Mouse (Mus musculus): ENCODE results near the gene Atp5g2.

Gene Atp5g2

GRCm38 (mm10) chr15:102672215-102673071 is at the start of gene Atp5g2:
Atp5g2 (minus strand) TSS chr15:102672352.
- in situ Hi-C loops (cut with MseI, MboI), result no loop called here

DNA sequence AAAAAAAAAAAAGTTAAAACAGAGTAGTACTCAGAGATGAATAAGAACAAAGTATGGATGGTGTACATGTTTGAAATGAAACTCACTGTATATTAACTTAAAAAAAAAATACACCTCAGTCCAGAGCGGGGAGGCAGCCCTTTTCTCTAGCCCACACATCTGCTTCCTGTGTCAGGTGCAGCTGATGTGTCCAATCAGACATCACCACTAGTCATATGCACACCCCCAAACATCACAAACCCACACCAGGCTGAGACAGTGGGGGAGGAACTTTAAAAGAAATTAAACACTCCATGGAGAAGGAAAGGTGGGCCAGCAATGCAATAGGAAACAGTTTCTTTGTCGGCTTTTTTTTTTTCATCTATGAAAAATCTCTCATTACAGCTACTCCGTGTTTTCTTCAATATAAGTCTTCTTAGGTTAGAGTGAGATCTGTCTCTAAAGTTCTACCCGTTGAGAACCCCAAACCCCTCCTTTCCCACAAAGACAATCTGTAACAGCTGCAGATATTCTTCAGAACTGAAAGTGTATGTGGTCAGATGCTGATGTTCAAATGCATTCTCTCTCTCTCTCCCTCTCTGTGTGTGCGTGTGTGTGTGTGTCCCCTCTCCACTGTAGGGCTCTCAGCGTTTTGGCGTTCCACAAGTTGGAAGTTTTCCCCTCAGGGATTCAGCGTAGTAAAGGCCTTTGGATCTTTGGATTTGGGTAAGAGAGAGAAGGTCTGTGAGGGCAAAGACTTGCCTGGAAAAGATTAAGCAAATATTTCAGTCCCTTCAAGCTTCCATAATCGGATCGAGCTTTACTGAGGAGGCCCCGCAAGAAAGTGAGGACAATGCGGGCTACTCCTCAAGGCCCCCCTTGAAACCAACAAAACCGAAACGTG is 49.1 kb upstream of the Atp5g2 start:
- in situ Hi-C loops (cut with MseI, MboI), result no loop called here

- in situ Hi-C loops (cut with MseI, MboI), result no loop called here
Observed at GRCm38 (mm10) chr15:102716132-102716531, 44.0 kb upstream of the Atp5g2 start.

- in situ Hi-C loops (cut with MseI, MboI), result no loop called here
Observed at GRCm38 (mm10) chr15:102707736-102708269, 35.7 kb upstream of the Atp5g2 start.

DNA sequence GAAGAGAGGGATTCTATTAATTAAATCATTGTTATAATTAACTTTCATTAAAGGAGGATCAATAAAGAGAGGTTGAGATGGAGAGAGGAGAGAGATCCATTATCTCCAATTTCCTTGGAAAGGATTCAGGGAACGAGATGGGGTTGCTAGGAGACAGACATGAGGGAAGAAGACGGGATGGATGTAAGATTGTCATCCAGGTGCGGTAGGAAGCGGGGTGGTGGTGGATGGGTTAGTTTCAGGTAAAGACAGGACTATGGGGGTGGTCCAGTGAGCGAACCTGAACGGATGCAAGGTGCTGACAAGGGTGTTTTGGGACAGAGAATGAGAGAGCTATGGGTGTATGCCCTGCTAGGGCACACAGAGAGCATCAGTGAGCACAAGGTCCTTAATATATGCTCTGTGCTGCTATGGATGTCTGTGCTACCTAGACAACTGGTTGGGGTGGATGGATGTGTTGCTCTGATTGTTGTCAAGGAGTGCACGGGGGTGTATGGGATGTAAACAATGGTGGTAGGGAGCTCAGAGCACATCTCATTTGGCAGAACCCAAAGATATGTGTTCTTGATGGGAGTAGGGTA is 33.9 kb upstream of the Atp5g2 start:
- in situ Hi-C loops (cut with MseI, MboI), result no loop called here

DNA sequence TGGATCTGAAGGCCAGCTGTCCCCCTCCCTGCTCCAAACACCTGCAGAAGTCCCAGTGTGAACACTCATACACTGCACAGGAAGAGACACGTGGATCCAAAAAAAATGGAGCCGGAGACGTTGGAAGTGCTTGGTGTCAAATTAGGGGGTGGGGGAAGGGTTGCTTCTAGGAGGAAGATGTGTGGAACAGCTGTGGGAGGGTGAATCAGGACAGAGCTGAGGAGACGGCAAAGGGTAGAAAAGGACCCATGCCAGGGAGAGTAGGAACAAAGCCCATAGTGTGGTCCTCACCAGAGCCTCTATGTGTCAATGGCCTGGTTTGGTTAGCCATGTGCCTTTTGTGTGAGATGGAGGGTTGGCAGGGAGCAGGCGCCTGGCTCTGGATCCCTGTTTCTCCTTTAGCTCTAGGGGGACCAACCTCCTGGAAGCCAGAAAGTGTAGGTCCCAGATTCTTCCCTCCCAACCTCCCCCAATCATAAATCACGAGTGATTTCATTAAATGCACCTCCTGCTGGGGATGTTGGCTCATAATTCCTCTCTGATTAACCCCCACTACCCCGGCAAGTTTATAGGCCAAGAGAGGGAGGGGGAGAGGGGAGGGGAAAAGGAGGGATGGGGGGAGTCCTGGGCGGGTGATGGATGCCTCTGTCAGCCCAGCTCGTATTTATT is 33.2 kb upstream of the Atp5g2 start:
- in situ Hi-C loops (cut with MseI, MboI), result no loop called here

- in situ Hi-C loops (cut with MseI, MboI), result loop anchor here in 1 of 2 experiments (5.0 kb wide), 1 partner anchor 37 kb away; no protein-coding TSS in a partner anchor
Observed at GRCm38 (mm10) chr15:102704806-102705205, 32.7 kb upstream of the Atp5g2 start.

GRCm38 (mm10) chr15:102702972-102703371 is 30.8 kb upstream of the Atp5g2 start:
- in situ Hi-C loops (cut with MseI, MboI), result loop anchor here in 1 of 2 experiments (5.0 kb wide), 1 partner anchor 39 kb away; no protein-coding TSS in a partner anchor

GRCm38 (mm10) chr15:102698193-102698592 is 26.0 kb upstream of the Atp5g2 start:
- in situ Hi-C loops (cut with MseI, MboI), result loop anchor here in 1 of 2 experiments (5.0 kb wide), 1 partner anchor 44 kb away; no protein-coding TSS in a partner anchor

GRCm38 (mm10) chr15:102696899-102697298 is 24.7 kb upstream of the Atp5g2 start:
- in situ Hi-C loops (cut with MseI, MboI), result loop anchor here in 1 of 2 experiments (5.0 kb wide), 1 partner anchor 45 kb away; no protein-coding TSS in a partner anchor

DNA sequence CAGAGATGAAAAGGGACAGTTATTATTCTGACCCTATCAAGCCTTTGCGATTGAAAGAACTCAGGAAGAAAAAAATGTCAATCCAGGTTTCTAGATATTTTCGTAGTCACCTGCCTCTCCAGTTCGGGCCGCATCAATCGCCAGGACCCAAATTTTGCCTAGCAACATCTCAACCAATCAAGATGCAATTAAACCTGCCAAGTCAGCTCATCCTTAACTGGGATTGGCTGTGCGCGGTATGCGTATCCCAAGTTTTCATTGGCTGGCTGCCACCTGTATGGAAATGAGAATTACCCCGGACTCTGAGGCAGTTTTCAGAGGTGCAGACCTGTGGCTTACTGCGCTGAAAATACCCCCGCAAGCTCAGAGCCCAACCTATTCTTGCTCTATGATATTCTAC is 21.4 kb upstream of the Atp5g2 start:
- in situ Hi-C loops (cut with MseI, MboI), result no loop called here

DNA sequence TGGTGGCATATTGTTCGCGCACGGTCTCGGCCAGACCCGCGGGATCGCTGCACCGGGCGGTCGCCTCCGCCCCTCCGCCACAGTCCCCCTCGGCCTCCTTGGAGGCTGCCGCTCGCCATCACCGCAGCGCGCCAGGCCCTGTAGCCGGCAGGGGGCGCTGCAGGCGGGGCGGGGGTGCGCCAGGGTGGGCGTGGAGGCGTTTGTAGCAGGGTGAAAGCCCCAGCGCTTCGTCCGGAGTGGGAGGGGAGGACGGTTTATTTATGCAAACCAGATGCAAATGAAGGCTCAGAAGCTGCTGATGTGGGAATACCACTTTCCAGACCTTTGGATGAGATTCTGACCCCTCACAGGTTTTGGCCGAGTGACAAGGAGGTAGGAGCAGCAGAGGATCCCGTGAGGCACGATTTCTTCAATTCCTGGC is 20.8 kb upstream of the Atp5g2 start:
- in situ Hi-C loops (cut with MseI, MboI), result no loop called here

DNA sequence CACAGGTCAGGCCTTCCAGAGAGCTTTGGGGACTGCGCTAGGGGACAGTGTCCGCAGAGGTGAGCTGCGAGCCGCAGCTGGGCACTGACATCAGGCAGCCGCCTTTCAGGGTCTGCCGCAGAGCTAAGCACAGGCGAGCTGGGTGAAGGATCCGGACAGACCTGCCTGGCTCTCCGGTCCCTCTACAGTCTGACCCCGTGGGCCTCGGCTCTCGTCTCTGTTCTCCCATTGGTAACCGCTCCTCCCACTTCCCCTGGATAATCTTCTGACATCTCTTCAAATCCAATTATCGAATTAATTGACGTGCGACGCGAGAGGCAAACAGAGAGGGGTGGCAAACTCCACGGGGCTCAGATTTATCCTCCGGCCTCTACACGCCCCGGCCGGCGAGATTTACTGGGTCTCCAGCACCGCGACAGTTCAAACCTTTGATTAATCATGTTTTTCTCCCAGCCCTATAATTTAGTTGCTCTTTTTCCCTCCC is 20.2 kb upstream of the Atp5g2 start:
- in situ Hi-C loops (cut with MseI, MboI), result no loop called here

DNA sequence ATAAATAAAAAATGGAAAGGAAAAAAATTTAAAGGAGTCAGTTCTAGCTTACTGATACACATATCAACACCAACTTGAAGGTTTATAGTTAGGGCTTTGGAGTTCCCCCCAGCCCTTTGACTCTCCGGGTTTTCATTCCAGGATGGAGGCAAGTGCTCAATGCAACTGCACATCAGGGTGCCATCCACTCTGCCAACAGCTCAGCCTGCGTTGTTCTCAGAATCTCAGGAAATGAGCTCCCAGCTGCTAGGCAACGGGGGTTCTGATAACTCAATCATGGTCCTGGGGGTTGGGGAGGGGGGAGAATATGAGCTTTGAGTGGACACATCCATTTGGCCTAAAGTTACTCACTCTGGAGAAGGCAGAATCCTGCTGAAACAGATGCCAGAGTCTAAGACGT is 13.6 kb upstream of the Atp5g2 start:
- in situ Hi-C loops (cut with MseI, MboI), result no loop called here

DNA sequence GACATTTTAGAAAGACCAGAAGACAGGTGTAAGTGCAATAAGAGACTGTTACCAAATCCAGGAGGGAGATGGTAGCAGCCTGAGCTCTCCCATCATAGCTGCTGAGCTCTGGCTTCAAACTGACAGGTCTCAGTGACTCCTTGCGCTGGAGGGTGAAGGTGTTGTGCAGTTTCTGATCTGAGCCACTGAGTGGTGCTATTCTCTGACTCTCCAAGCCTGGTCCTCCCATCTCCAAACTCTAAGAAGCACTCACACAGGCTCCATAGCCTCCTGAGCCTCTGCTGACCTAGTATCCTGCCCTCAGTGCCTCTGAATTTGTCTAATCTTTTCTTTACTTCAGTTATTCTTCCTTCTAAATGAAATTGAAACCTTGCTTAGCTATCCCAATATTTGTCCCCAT is 11.5 kb upstream of the Atp5g2 start:
- in situ Hi-C loops (cut with MseI, MboI), result no loop called here

DNA sequence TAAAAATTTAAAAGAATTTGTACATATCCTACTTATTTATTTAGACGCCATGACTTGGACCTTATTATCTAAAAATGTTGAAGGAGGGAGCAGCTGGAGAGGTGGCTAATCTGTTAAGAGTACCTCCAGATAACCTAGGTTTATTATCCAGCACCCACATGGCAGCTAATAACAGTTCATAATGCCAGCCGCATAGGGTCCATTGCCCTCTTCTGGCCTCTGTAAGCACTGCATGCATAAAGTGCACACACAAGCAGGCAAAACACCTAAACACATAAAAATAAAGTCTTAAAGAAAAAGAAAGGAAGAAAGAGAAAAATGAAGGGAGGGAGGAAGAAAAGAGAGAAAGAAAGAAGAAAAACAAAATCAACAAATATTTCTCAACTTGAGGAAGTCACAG is 4.2 kb upstream of the Atp5g2 start:
- in situ Hi-C loops (cut with MseI, MboI), result no loop called here

DNA sequence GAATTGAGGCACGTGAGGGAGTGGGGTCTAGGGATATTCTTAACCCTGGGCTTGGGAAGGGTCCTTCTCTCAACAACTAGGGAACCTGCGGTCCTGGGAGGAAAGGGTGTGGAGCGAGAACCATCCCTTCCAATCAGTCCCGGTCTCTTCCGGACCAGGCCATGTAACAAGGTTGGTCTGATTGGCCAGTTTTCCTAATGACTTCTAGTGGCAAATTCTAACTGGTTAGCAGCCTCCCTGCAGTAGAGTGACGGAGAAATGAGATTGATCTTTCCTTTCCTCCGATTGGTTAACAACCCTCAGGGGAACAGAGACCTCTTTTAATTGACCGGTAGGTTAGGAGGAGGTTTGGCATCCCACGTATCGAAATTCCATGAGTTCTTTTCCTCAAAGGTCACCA is 1.4 kb upstream of the Atp5g2 start:
- in situ Hi-C loops (cut with MseI, MboI), result no loop called here

- in situ Hi-C loops (cut with MseI, MboI), result no loop called here
Observed at GRCm38 (mm10) chr15:102671721-102672214, 384 bp downstream of the Atp5g2 start.

DNA sequence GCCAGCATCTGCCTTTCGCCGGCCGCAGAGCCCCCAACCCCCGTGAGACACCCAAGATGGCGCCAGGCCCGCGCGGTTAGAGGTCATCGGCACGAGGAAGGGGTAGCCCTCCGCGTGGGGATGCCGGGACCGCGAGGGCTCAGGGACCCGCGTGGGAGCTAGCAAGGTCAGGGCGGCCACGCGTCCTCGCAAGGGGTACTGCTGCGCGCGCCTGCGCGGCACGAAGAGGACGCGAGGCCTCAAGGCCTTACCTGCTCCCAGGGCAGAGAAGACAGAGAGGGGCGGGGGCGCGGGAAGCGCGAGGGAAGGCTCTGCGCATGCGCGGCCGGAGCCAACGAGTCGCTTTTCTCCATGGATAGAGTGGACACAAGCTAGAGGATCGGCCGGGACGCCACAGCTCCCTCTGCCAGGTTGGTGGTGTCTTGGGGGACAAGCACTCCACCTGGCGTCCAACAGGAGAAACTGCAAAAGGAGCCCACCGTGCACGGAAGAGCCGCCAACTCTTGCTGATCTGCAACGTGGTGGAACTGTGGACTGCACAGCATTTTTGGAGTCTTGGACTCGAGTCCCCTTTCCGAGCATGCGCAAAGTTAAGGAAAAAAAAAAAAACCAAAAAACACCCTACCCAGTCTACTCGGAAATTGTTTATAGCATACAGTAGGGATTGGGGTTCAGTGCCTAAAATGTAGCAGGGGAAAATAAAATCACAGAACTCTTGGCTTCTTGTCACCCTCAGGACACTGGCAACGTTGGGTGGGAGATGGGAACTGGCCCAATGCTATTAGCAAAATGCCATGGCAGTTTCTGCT is 1.2 kb downstream of the Atp5g2 start:
- in situ Hi-C loops (cut with MseI, MboI), result no loop called here

- in situ Hi-C loops (cut with MseI, MboI), result no loop called here
Observed at GRCm38 (mm10) chr15:102670281-102670680, 1.9 kb downstream of the Atp5g2 start.

All from mouse trophoblast stem cell (cell line).